Mouse (Mus musculus) forebrain, embryonic 11.5 days (tissue): ENCODE results near the gene Best2. TPM values are rescaled to one million over a fixed set of nuclear protein-coding genes. Genes with fewer than 3 reads are reported as not detected.

Source experiments
- ATAC-seq: fragments of 200-750 bp; cut with Nextera tagmentation; replicated peaks from 2 replicates; pipeline ENCODE4 v1.8.0; 2017; ENCODE audit warnings: moderate TSS enrichment; ENCODE audit not compliant: low FRiP score
- DNase-seq: peaks from one replicate; pipeline ENCODE4 v3.0.0-alpha.2; 2017; ENCODE audit warnings: low spot score
- H3K27ac ChIP-seq: fragments of 300-500 bp; sonication (generic); 2 replicates; pipeline ENCODE4 v1.5.1; 2014; ENCODE audit warnings: low read depth, low read length
- H3K27me3 ChIP-seq: fragments of 300-500 bp; sonication (generic); 2 replicates; pipeline ENCODE4 v1.6.1; 2014; ENCODE audit warnings: mild to moderate bottlenecking, low read length, mixed read lengths; ENCODE audit not compliant: control insufficient read depth, insufficient read depth
- H3K36me3 ChIP-seq: fragments of 300-500 bp; sonication (generic); 2 replicates; pipeline ENCODE4 v1.6.1; 2014; ENCODE audit warnings: mild to moderate bottlenecking, low read length, moderate library complexity, mixed read lengths; ENCODE audit not compliant: control insufficient read depth, insufficient read depth
- H3K4me1 ChIP-seq: fragments of 300-500 bp; sonication (generic); replicated peaks from 2 replicates; pipeline ENCODE4 v1.6.1; 2014; ENCODE audit warnings: low read length, mixed read lengths; ENCODE audit not compliant: control insufficient read depth, insufficient read depth
- H3K4me2 ChIP-seq: fragments of 300-500 bp; sonication (generic); 2 replicates; pipeline ENCODE4 v1.6.1; 2014; ENCODE audit warnings: low read depth, mild to moderate bottlenecking, low read length, moderate library complexity, mixed read lengths; ENCODE audit not compliant: severe bottlenecking
- H3K4me3 ChIP-seq: fragments of 300-500 bp; sonication (generic); 2 replicates; pipeline ENCODE4 v1.5.1; 2014; ENCODE audit warnings: low read depth, low read length
- H3K9ac ChIP-seq: fragments of 300-500 bp; sonication (generic); 2 replicates; pipeline ENCODE4 v1.6.1; 2014; ENCODE audit warnings: low read length
- H3K9me3 ChIP-seq: fragments of 300-500 bp; sonication (generic); 2 replicates; pipeline ENCODE4 v1.6.1; 2016; ENCODE audit warnings: low read length, mixed read lengths; ENCODE audit not compliant: control insufficient read depth
- WGBS: fragments of 180-500 bp; shearing (Covaris S2); extraction: QIAGEN DNeasy Blood & Tissue Kit; methylation state at CpG from one replicate; pipeline ENCODE4 v1.1.7; 2014; 5-methylcytosine and 5-hydroxymethylcytosine counted together
- polyA plus RNA-seq: library from polyadenylated mRNA; unstranded; fragments of >200 nt; fragmentation: Nextera tagmentation; extraction: Ambion mirVana; gene quantifications from 2 replicates; pipeline ENCODE4 v1.2.1, GENCODE M21; 2014

Gene Best2
- polyA plus RNA-seq, 1 experiment from 2014 or later = not detected

GRCm38 (mm10) chr8:85027516-85027855 lies 13.2 kb upstream of the Best2 start:
- 1% methylated on average over 13 of the region's 13 CpGs for WGBS
- H3K9ac ChIP-seq = peak overlapping the region; percentile 99
- H3K4me1 ChIP-seq = peaks cover 18% of the 10 kb centered on the region
- H3K4me2 ChIP-seq = peak overlapping the region; percentile 80
- peaks cover 15% of the 10 kb centered on the region; the same call in 1 of the 2 replicates for H3K36me3 ChIP-seq
- no peaks in the 10 kb centered on the region for H3K27me3 ChIP-seq
- H3K9me3 ChIP-seq = no peaks in the 10 kb centered on the region
- peak overlapping the region; percentile 81; the same call in 1 of the 2 replicates for H3K27ac ChIP-seq
- no peak for ATAC-seq
- no peak for DNase-seq
- H3K4me3 ChIP-seq = peak overlapping the region; percentile 98

- no peaks in the 10 kb centered on the region for H3K27me3 ChIP-seq
- peak within 1 kb of the TSS; percentile 99 for H3K9ac ChIP-seq
- peaks cover 18% of the 10 kb centered on the region for H3K4me1 ChIP-seq
- ATAC-seq = peak; percentile 84
- peak; percentile 96 for DNase-seq
- H3K9me3 ChIP-seq = no peaks in the 10 kb centered on the region
- H3K36me3 ChIP-seq = peaks cover 15% of the 10 kb centered on the region; the same call in 1 of the 2 replicates
- H3K4me2 ChIP-seq = peak within 1 kb of the TSS; percentile 93
- peak within 1 kb of the TSS; percentile 98 for H3K4me3 ChIP-seq
- peak within 1 kb of the TSS; percentile 81 for H3K27ac ChIP-seq
- under 1% methylated on average over 68 of the region's 75 CpGs for WGBS
These were observed 12.6 kb upstream of the Best2 start, which contains the start of gene Trir for GRCm38 (mm10) chr8:85026670-85027515. TSS of gene Trir (plus strand) at chr8:85026823.

- peaks cover 11% of the 10 kb centered on the region; the same call in 1 of the 2 replicates for H3K36me3 ChIP-seq
- peak within 1 kb of the TSS; percentile 68 for H3K27ac ChIP-seq
- H3K4me3 ChIP-seq = peak within 1 kb of the TSS; percentile 98
- peaks cover 18% of the 10 kb centered on the region for H3K4me1 ChIP-seq
- peak; percentile 89 for DNase-seq
- H3K4me2 ChIP-seq = peak within 1 kb of the TSS; percentile 93
- ATAC-seq = peak; percentile 88
- no peaks in the 10 kb centered on the region for H3K27me3 ChIP-seq
- peak within 1 kb of the TSS; percentile 85 for H3K9ac ChIP-seq
- no peaks in the 10 kb centered on the region for H3K9me3 ChIP-seq
- 8% methylated on average over 30 of the region's 30 CpGs for WGBS
These were observed 11.0 kb upstream of the Best2 start, which contains the start of gene Asna1 for GRCm38 (mm10) chr8:85025098-85025932. TSS of gene Asna1 (minus strand) at chr8:85025281.

GRCm38 (mm10) chr8:85023846-85024245 lies 9.5 kb upstream of the Best2 start:
- Histone ChIP-seq H3K4me1 (peaks cover 18% of the 10 kb centered on the region), H3K4me2 (peak overlapping the region; percentile 6; the same call in 1 of the 2 replicates), H3K9me3 (no peaks in the 10 kb centered on the region), H3K9ac (no peak overlapping the region), H3K36me3 (peaks cover 7% of the 10 kb centered on the region; the same call in 1 of the 2 replicates), H3K27me3 (no peaks in the 10 kb centered on the region), H3K4me3 (no peak overlapping the region; the same call in 1 of the 2 replicates), H3K27ac (no peak overlapping the region)
- WGBS = 99% methylated on average over 3 of the region's 3 CpGs
- no peak for ATAC-seq
- peak; percentile 47 for DNase-seq

GRCm38 (mm10) chr8:85021514-85022055 lies 7.3 kb upstream of the Best2 start:
- ATAC-seq (no peak), DNase-seq (peak; percentile 32)
- Histone ChIP-seq H3K27me3 (no peaks in the 10 kb centered on the region), H3K36me3 (peaks cover 7% of the 10 kb centered on the region; the same call in 1 of the 2 replicates), H3K9me3 (no peaks in the 10 kb centered on the region), H3K4me1 (peaks cover 9% of the 10 kb centered on the region), H3K4me3 (no peak overlapping the region), H3K27ac (no peak overlapping the region), H3K4me2 (no peak overlapping the region), H3K9ac (no peak overlapping the region)
- WGBS = 97% methylated on average over 3 of the region's 3 CpGs

- no peak for ATAC-seq
- H3K9ac ChIP-seq = no peak overlapping the region
- 0 out of 2 replicates have a peak, but pooled peaks cover 1% of the 10 kb centered on the region for H3K4me1 ChIP-seq
- peaks cover 3% of the 10 kb centered on the region; the same call in 1 of the 2 replicates for H3K27me3 ChIP-seq
- 22% methylated on average over 5 of the region's 5 CpGs for WGBS
- no peak overlapping the region for H3K4me2 ChIP-seq
- DNase-seq = no peak
- H3K36me3 ChIP-seq = peaks cover 2% of the 10 kb centered on the region; the same call in 1 of the 2 replicates
- H3K9me3 ChIP-seq = no peaks in the 10 kb centered on the region
- no peak overlapping the region for H3K27ac ChIP-seq
- no peak overlapping the region for H3K4me3 ChIP-seq
These were observed 2.9 kb upstream of the Best2 start for GRCm38 (mm10) chr8:85017209-85017608.

GRCm38 (mm10) chr8:85016724-85017123 lies 2.4 kb upstream of the Best2 start:
- Histone ChIP-seq H3K9ac (no peak overlapping the region), H3K9me3 (no peaks in the 10 kb centered on the region), H3K4me1 (0 out of 2 replicates have a peak, but pooled peaks cover 1% of the 10 kb centered on the region), H3K27ac (no peak overlapping the region), H3K36me3 (peaks cover 2% of the 10 kb centered on the region; the same call in 1 of the 2 replicates), H3K4me2 (no peak overlapping the region), H3K27me3 (peaks cover 4% of the 10 kb centered on the region; the same call in 1 of the 2 replicates), H3K4me3 (no peak overlapping the region)
- WGBS = 70% methylated on average over 10 of the region's 10 CpGs
- DNase-seq (no peak), ATAC-seq (no peak)
